Mouse (Mus musculus) CH12.LX (cell line): ENCODE measurements around the gene Pkd1l3. TPM values are rescaled to one million over a fixed set of nuclear protein-coding genes. Genes with fewer than 3 reads are reported as not detected.

Experiments
- DNase-seq: peaks from one replicate; pipeline ENCODE4 v3.0.0-alpha.2; 2013; ENCODE audit errors: extremely low read depth
- H3K27ac ChIP-seq: 2 replicates; pipeline ENCODE4 v1.5.1; 2012; ENCODE audit warnings: low read depth, mild to moderate bottlenecking, control low read depth, moderate library complexity; ENCODE audit not compliant: insufficient read depth
- H3K27me3 ChIP-seq: replicated peaks from 2 replicates; pipeline ENCODE3; 2012; ENCODE audit warnings: inconsistent platforms
- H3K36me3 ChIP-seq, 2 experiments: replicated peaks in 1 of 2; 2 replicates each; pipeline versions ENCODE3 to v1.6.1; 2012; ENCODE audit warnings: inconsistent platforms in 1 of 2, low read length in 1 of 2, mild to moderate bottlenecking in 1 of 2, mixed read lengths in 1 of 2, moderate library complexity in 1 of 2; ENCODE audit not compliant: control insufficient read depth in 1 of 2, insufficient read depth in 1 of 2
- H3K4me1 ChIP-seq, 2 experiments: 2 replicates each; pipeline ENCODE4 v1.6.1; 2012; ENCODE audit warnings: inconsistent platforms in 1 of 2, moderate library complexity in 1 of 2; ENCODE audit not compliant: insufficient read depth in 2 of 2, control insufficient read depth in 1 of 2
- H3K4me2 ChIP-seq: 2 replicates; pipeline ENCODE4 v1.6.1; 2012; ENCODE audit warnings: low read depth, mild to moderate bottlenecking, control low read depth; ENCODE audit not compliant: poor library complexity, insufficient read depth, severe bottlenecking
- H3K4me3 ChIP-seq, 3 experiments: fragments of 150-350 bp in 1 of 3; sonication (generic) in 1 of 3; replicated peaks in 1 of 3; 2 replicates each; pipeline versions ENCODE3 to v1.5.1; 2011 to 2012; ENCODE audit warnings: low read depth in 2 of 3, low read length in 2 of 3, mild to moderate bottlenecking in 2 of 3, moderate library complexity in 2 of 3, control low read depth in 1 of 3, improper control_type of control experiment in 1 of 3, inconsistent platforms in 1 of 3, mixed read lengths in 1 of 3; ENCODE audit not compliant: poor library complexity in 1 of 3
- H3K79me2 ChIP-seq: replicated peaks from 2 replicates; pipeline ENCODE4 v1.6.1; 2012; ENCODE audit warnings: mild to moderate bottlenecking, moderate library complexity; ENCODE audit not compliant: control insufficient read depth, poor library complexity, insufficient read depth, severe bottlenecking; ENCODE audit errors: extremely low read depth
- H3K9ac ChIP-seq: 2 replicates; pipeline ENCODE4 v1.6.1; 2012; ENCODE audit warnings: low read depth, mild to moderate bottlenecking, control low read depth, moderate library complexity; ENCODE audit not compliant: insufficient read depth
- H3K9me3 ChIP-seq: replicated peaks from 2 replicates; pipeline ENCODE3; 2012; ENCODE audit warnings: low read length, inconsistent platforms, mixed read lengths
- CTCF ChIP-seq, 2 experiments: IDR thresholded peaks in 1 of 2; conservative IDR thresholded peaks in 1 of 2; 2 replicates each; pipeline ENCODE4 v1.5.1; 2011 to 2012; ENCODE audit warnings: low read depth in 2 of 2, low read length in 2 of 2, improper control_type of control experiment in 1 of 2, inconsistent platforms in 1 of 2, mild to moderate bottlenecking in 1 of 2, moderate library complexity in 1 of 2
- E2F4 ChIP-seq: IDR thresholded peaks from 2 replicates; pipeline ENCODE4 v1.6.1; 2011; ENCODE audit warnings: low read depth, low read length, improper control_type of control experiment; ENCODE audit not compliant: insufficient replicate concordance
- EP300 ChIP-seq: IDR thresholded peaks from 2 replicates; pipeline ENCODE4 v1.6.1; 2011; ENCODE audit warnings: low read length, improper control_type of control experiment
- MAX ChIP-seq: IDR thresholded peaks from 2 replicates; pipeline ENCODE4 v1.6.1; 2011; ENCODE audit warnings: low read length, improper control_type of control experiment
- MAZ ChIP-seq: IDR thresholded peaks from 2 replicates; pipeline ENCODE4 v1.6.1; 2012; ENCODE audit warnings: low read depth, mild to moderate bottlenecking, inconsistent platforms, low read length, improper control_type of control experiment, moderate library complexity
- MXI1 ChIP-seq: IDR thresholded peaks from 2 replicates; pipeline ENCODE4 v1.6.1; 2011; ENCODE audit warnings: mild to moderate bottlenecking, low read depth, low read length, improper control_type of control experiment
- MYC ChIP-seq: IDR thresholded peaks from 2 replicates; pipeline ENCODE4 v1.6.1; 2011; ENCODE audit warnings: low read depth, mild to moderate bottlenecking, improper control_type of control experiment, low read length
- NELFE ChIP-seq: IDR thresholded peaks from 2 replicates; pipeline ENCODE4 v1.6.1; 2011; ENCODE audit warnings: low read depth, low read length, improper control_type of control experiment
- NRF1 ChIP-seq: IDR thresholded peaks from 2 replicates; pipeline ENCODE4 v1.6.1; 2014; ENCODE audit warnings: low read depth, mild to moderate bottlenecking, inconsistent platforms, low read length, improper control_type of control experiment, moderate library complexity
- PAX5 ChIP-seq: IDR thresholded peaks from 2 replicates; pipeline ENCODE4 v1.6.1; 2012; ENCODE audit warnings: low read length, inconsistent platforms, mixed read lengths
- POLR2A ChIP-seq: IDR thresholded peaks from 2 replicates; pipeline ENCODE4 v1.6.1; 2011; ENCODE audit warnings: low read depth, mild to moderate bottlenecking, improper control_type of control experiment, low read length
- POLR2AphosphoS2 ChIP-seq: IDR thresholded peaks from 2 replicates; pipeline ENCODE4 v1.6.1; 2011; ENCODE audit warnings: low read depth, low read length, improper control_type of control experiment
- RAD21 ChIP-seq: IDR thresholded peaks from 2 replicates; pipeline ENCODE4 v1.6.1; 2011; ENCODE audit warnings: low read depth, mild to moderate bottlenecking, low read length, improper control_type of control experiment, moderate library complexity
- SIN3A ChIP-seq: IDR thresholded peaks from 2 replicates; pipeline ENCODE4 v1.6.1; 2012; ENCODE audit warnings: low read length, improper control_type of control experiment, inconsistent platforms
- TCF12 ChIP-seq: IDR thresholded peaks from 2 replicates; pipeline ENCODE4 v1.6.1; 2014; ENCODE audit warnings: low read depth, mild to moderate bottlenecking, inconsistent platforms, low read length, improper control_type of control experiment
- ZMIZ1 ChIP-seq: IDR thresholded peaks from 2 replicates; pipeline ENCODE4 v1.6.1; 2012; ENCODE audit warnings: low read depth, mild to moderate bottlenecking, inconsistent platforms, low read length, improper control_type of control experiment
- dilution Hi-C: fragments of 300-500 bp; cut with MboI; formaldehyde crosslinking; loops from 2 replicates; pipeline ENCODE4 v1.14.3; 2020; ENCODE audit warnings: low sequenced_read_pairs; ENCODE audit not compliant: extremely low pct_unique_long_range_greater_than_20kb, extremely low pct_ligation_motif_present
- in situ Hi-C: fragments of 300-500 bp; cut with MboI; formaldehyde crosslinking; loops from 3 replicates; pipeline ENCODE4 v1.14.3; 2019; ENCODE audit warnings: low sequenced_read_pairs, low pct_ligation_motif_present, low pct_unique_long_range_greater_than_20kb, mixed read lengths
- polyA plus RNA-seq: library from polyadenylated mRNA; unstranded; fragments of >175 nt; gene quantifications from 2 replicates; pipeline ENCODE4 v1.2.1, GENCODE M21; 2012; ENCODE audit warnings: low read depth; ENCODE audit not compliant: insufficient read length
- total RNA-seq, 2 experiments: library from RNA; depleted of rRNA; stranded (reverse); fragments of 300-350 nt in 1 of 2; fragments of >200 nt in 1 of 2; gene quantifications; 2 replicates each; pipeline ENCODE4 v1.2.3; 2012 to 2014

Gene Pkd1l3
- total and polyA plus RNA-seq, 3 experiments, result 3.5 to 10.0 (median 6.0) TPM

GRCm38 (mm10) chr8:109638851-109639250 is 24.5 kb downstream of the Pkd1l3 start:
- Histone ChIP-seq H3K27me3 (no peaks in the 10 kb centered on the region), H3K36me3 (peaks cover 35 to 78% of the 10 kb centered on the region in 2 experiments), H3K27ac (no peak overlapping the region), H3K4me2 (no peak overlapping the region), H3K4me1 (peaks cover 0 to 11% of the 10 kb centered on the region in 2 experiments; a peak in 3 of 4 replicates), H3K79me2 (no peaks in the 10 kb centered on the region), H3K9me3 (no peaks in the 10 kb centered on the region)
- DNase-seq, result peak; percentile 56
- TF ChIP-seq CTCF (conservative IDR thresholded peaks at IDR 0.05 in 1 of 2, IDR thresholded peaks at IDR 0.05 in 1 of 2; ENCODE audit: low read depth in 2 of 2, low read length in 2 of 2) (peak in 1 of 2 experiments; percentile 7; a peak in 1 of 4 replicates), EP300 (no peak), MYC (no peak), NRF1 (no peak)
- TF ChIP-seq, all 38 proteins: peak for 1
- in situ Hi-C loops (no loop called here), dilution Hi-C loops (no loop called here)
- Histone ChIP-seq H3K4me3 (no peak overlapping the region), H3K9ac (no peak overlapping the region)

GRCm38 (mm10) chr8:109640410-109640809 is 26.1 kb downstream of the Pkd1l3 start:
- in situ Hi-C loops (no loop called here), dilution Hi-C loops (no loop called here)
- DNase-seq, result no peak
- Histone ChIP-seq H3K36me3 (peaks cover 35 to 75% of the 10 kb centered on the region in 2 experiments), H3K27me3 (no peaks in the 10 kb centered on the region), H3K4me2 (no peak overlapping the region), H3K79me2 (no peaks in the 10 kb centered on the region), H3K4me3 (no peak overlapping the region), H3K4me1 (peaks cover 0 to 11% of the 10 kb centered on the region in 2 experiments; a peak in 3 of 4 replicates), H3K9me3 (no peaks in the 10 kb centered on the region), H3K27ac (no peak overlapping the region)
- no peak for TF ChIP-seq TCF12
- TF ChIP-seq SIN3A, result no peak
- no peak for TF ChIP-seq NELFE
- TF ChIP-seq E2F4, result no peak
- TF ChIP-seq RAD21, result no peak
- TF ChIP-seq MXI1, result no peak
- no peak for TF ChIP-seq POLR2A
- TF ChIP-seq EP300, result no peak
- no peak for TF ChIP-seq MAZ
- no peak for TF ChIP-seq ZMIZ1
- TF ChIP-seq, all 38 proteins: peak for 0
- H3K9ac ChIP-seq, result no peak overlapping the region

GRCm38 (mm10) chr8:109641236-109641635 is 26.9 kb downstream of the Pkd1l3 start:
- TF ChIP-seq MAX, result no peak
- no peak for TF ChIP-seq PAX5
- TF ChIP-seq POLR2AphosphoS2, result no peak
- TF ChIP-seq NELFE, result no peak
- TF ChIP-seq EP300, result no peak
- Histone ChIP-seq H3K27me3 (no peaks in the 10 kb centered on the region), H3K27ac (no peak overlapping the region), H3K4me1 (peaks cover 0 to 11% of the 10 kb centered on the region in 2 experiments; a peak in 3 of 4 replicates), H3K4me3 (no peak overlapping the region), H3K36me3 (peaks cover 36 to 77% of the 10 kb centered on the region in 2 experiments), H3K9ac (no peak overlapping the region), H3K79me2 (no peaks in the 10 kb centered on the region), H3K4me2 (no peak overlapping the region), H3K9me3 (no peaks in the 10 kb centered on the region)
- in situ Hi-C loops, result no loop called here
- dilution Hi-C loops, result no loop called here
- no peak for DNase-seq
